Mouse (Mus musculus): ENCODE measurements around the gene Ppp4r3b. TPM values are rescaled to one million over a fixed set of nuclear protein-coding genes. Genes with fewer than 3 reads are reported as not detected.

The Ppp4r3b gene
- polyA plus RNA-seq, 1 experiment from 2014 or later: 105 TPM

- 5% methylated on average over 13 of the region's 13 CpGs for WGBS
- Histone ChIP-seq H3K4me2 (peak overlapping the region; percentile 59), H3K9ac (ENCODE audit: low read length) (peak overlapping the region; percentile 99), H3K27ac (ENCODE audit: low read depth, low read length) (peak overlapping the region; percentile 93), H3K4me3 (ENCODE audit: low read depth, low read length) (peak overlapping the region; percentile 89), H3K27me3 (ENCODE audit: control insufficient read depth, insufficient read depth, low read length) (no peaks in the 10 kb centered on the region), H3K4me1 (ENCODE audit: control insufficient read depth, insufficient read depth, low read length) (peaks cover 14% of the 10 kb centered on the region), H3K36me3 (ENCODE audit: control insufficient read depth, insufficient read depth, low read length) (no peaks in the 10 kb centered on the region), H3K9me3 (ENCODE audit: control insufficient read depth, low read length) (no peaks in the 10 kb centered on the region)
- ATAC-seq (ENCODE audit: low FRiP score) (no peak; the same call in 1 of the 2 replicates), DNase-seq (ENCODE audit: low spot score, missing footprints) (peak; percentile 89)
These were observed 1.2 kb downstream of the Ppp4r3b start for GRCm38 (mm10) chr11:29173706-29174436.

- H3K27me3 ChIP-seq (ENCODE audit: control insufficient read depth, insufficient read depth, low read length): no peaks in the 10 kb centered on the region
- DNase-seq (ENCODE audit: low spot score, missing footprints) (peak; percentile 51), ATAC-seq (ENCODE audit: low FRiP score) (no peak)
- H3K4me3 ChIP-seq (ENCODE audit: low read depth, low read length): no peak overlapping the region
- H3K4me2 ChIP-seq: no peak overlapping the region
- H3K27ac ChIP-seq (ENCODE audit: low read depth, low read length): no peak overlapping the region
- H3K9me3 ChIP-seq (ENCODE audit: control insufficient read depth, low read length): no peaks in the 10 kb centered on the region
- WGBS: 85% methylated on average over 1 of the region's 1 CpGs
- H3K9ac ChIP-seq (ENCODE audit: low read length): no peak overlapping the region
- H3K4me1 ChIP-seq (ENCODE audit: control insufficient read depth, insufficient read depth, low read length): no peaks in the 10 kb centered on the region
- no peaks in the 10 kb centered on the region for H3K36me3 ChIP-seq (ENCODE audit: control insufficient read depth, insufficient read depth, low read length)
These were observed 6.6 kb downstream of the Ppp4r3b start for GRCm38 (mm10) chr11:29179319-29179718.

GRCm38 (mm10) chr11:29180657-29181056, 8.0 kb downstream of the Ppp4r3b start:
- DNase-seq (ENCODE audit: low spot score, missing footprints) (peak; percentile 37), ATAC-seq (ENCODE audit: low FRiP score) (no peak)
- WGBS: 93% methylated on average over 3 of the region's 3 CpGs
- H3K36me3 ChIP-seq (ENCODE audit: control insufficient read depth, insufficient read depth, low read length): peaks cover 3% of the 10 kb centered on the region; the same call in 1 of the 2 replicates
- no peaks in the 10 kb centered on the region for H3K27me3 ChIP-seq (ENCODE audit: control insufficient read depth, insufficient read depth, low read length)
- H3K4me2 ChIP-seq: no peak overlapping the region
- H3K27ac ChIP-seq (ENCODE audit: low read depth, low read length): no peak overlapping the region
- no peaks in the 10 kb centered on the region for H3K9me3 ChIP-seq (ENCODE audit: control insufficient read depth, low read length)
- no peaks in the 10 kb centered on the region for H3K4me1 ChIP-seq (ENCODE audit: control insufficient read depth, insufficient read depth, low read length)
- H3K9ac ChIP-seq (ENCODE audit: low read length): no peak overlapping the region
- no peak overlapping the region for H3K4me3 ChIP-seq (ENCODE audit: low read depth, low read length)

GRCm38 (mm10) chr11:29181751-29182150, 9.1 kb downstream of the Ppp4r3b start:
- 94% methylated on average over 5 of the region's 5 CpGs for WGBS
- no peak for ATAC-seq (ENCODE audit: low FRiP score)

GRCm38 (mm10) chr11:29188981-29189380, 16.3 kb downstream of the Ppp4r3b start:
- Histone ChIP-seq H3K4me3 (ENCODE audit: low read depth, low read length) (no peak overlapping the region), H3K4me1 (ENCODE audit: control insufficient read depth, insufficient read depth, low read length) (no peaks in the 10 kb centered on the region), H3K27ac (ENCODE audit: low read depth, low read length) (no peak overlapping the region), H3K27me3 (ENCODE audit: control insufficient read depth, insufficient read depth, low read length) (no peaks in the 10 kb centered on the region), H3K9me3 (ENCODE audit: control insufficient read depth, low read length) (no peaks in the 10 kb centered on the region), H3K9ac (ENCODE audit: low read length) (no peak overlapping the region), H3K4me2 (no peak overlapping the region), H3K36me3 (ENCODE audit: control insufficient read depth, insufficient read depth, low read length) (peaks cover 5% of the 10 kb centered on the region)
- 92% methylated on average over 2 of the region's 2 CpGs for WGBS
- DNase-seq (ENCODE audit: low spot score, missing footprints) (no peak), ATAC-seq (ENCODE audit: low FRiP score) (no peak)

More at GRCm38 (mm10) chr11:29181751-29182150, 9.1 kb downstream of the Ppp4r3b start:
- no peaks in the 10 kb centered on the region for H3K9me3 ChIP-seq (ENCODE audit: control insufficient read depth, low read length)
- H3K27me3 ChIP-seq (ENCODE audit: control insufficient read depth, insufficient read depth, low read length): no peaks in the 10 kb centered on the region
- no peak overlapping the region for H3K4me2 ChIP-seq
- no peak overlapping the region for H3K27ac ChIP-seq (ENCODE audit: low read depth, low read length)
- no peaks in the 10 kb centered on the region for H3K4me1 ChIP-seq (ENCODE audit: control insufficient read depth, insufficient read depth, low read length)
- H3K9ac ChIP-seq (ENCODE audit: low read length): no peak overlapping the region
- no peak for DNase-seq (ENCODE audit: low spot score, missing footprints)
- no peak overlapping the region for H3K4me3 ChIP-seq (ENCODE audit: low read depth, low read length)
- peaks cover 3% of the 10 kb centered on the region; the same call in 1 of the 2 replicates for H3K36me3 ChIP-seq (ENCODE audit: control insufficient read depth, insufficient read depth, low read length)

GRCm38 (mm10) chr11:29203653-29204052, 31.0 kb downstream of the Ppp4r3b start:
- H3K4me3 ChIP-seq (ENCODE audit: low read depth, low read length): no peak overlapping the region
- no peaks in the 10 kb centered on the region for H3K9me3 ChIP-seq (ENCODE audit: control insufficient read depth, low read length)
- peaks cover 3% of the 10 kb centered on the region; the same call in 1 of the 2 replicates for H3K36me3 ChIP-seq (ENCODE audit: control insufficient read depth, insufficient read depth, low read length)
- DNase-seq (ENCODE audit: low spot score, missing footprints) (no peak), ATAC-seq (ENCODE audit: low FRiP score) (no peak)
- H3K27me3 ChIP-seq (ENCODE audit: control insufficient read depth, insufficient read depth, low read length): no peaks in the 10 kb centered on the region
- H3K9ac ChIP-seq (ENCODE audit: low read length): no peak overlapping the region
- H3K4me2 ChIP-seq: no peak overlapping the region
- no peaks in the 10 kb centered on the region for H3K4me1 ChIP-seq (ENCODE audit: control insufficient read depth, insufficient read depth, low read length)
- no peak overlapping the region for H3K27ac ChIP-seq (ENCODE audit: low read depth, low read length)
- WGBS: 85% methylated on average over 5 of the region's 5 CpGs

- H3K9me3 ChIP-seq (ENCODE audit: control insufficient read depth, low read length): no peaks in the 10 kb centered on the region
- no peak overlapping the region for H3K4me3 ChIP-seq (ENCODE audit: low read depth, low read length)
- no peaks in the 10 kb centered on the region for H3K27me3 ChIP-seq (ENCODE audit: control insufficient read depth, insufficient read depth, low read length)
- 95% methylated on average over 2 of the region's 2 CpGs for WGBS
- H3K27ac ChIP-seq (ENCODE audit: low read depth, low read length): no peak overlapping the region
- peaks cover 6% of the 10 kb centered on the region; the same call in 1 of the 2 replicates for H3K36me3 ChIP-seq (ENCODE audit: control insufficient read depth, insufficient read depth, low read length)
- H3K9ac ChIP-seq (ENCODE audit: low read length): no peak overlapping the region
- no peaks in the 10 kb centered on the region for H3K4me1 ChIP-seq (ENCODE audit: control insufficient read depth, insufficient read depth, low read length)
- no peak overlapping the region for H3K4me2 ChIP-seq
- no peak for ATAC-seq (ENCODE audit: low FRiP score)
- DNase-seq (ENCODE audit: low spot score, missing footprints): no peak
These were observed 37.1 kb downstream of the Ppp4r3b start for GRCm38 (mm10) chr11:29209774-29210173.

GRCm38 (mm10) chr11:29216196-29216595, 43.5 kb downstream of the Ppp4r3b start:
- H3K9me3 ChIP-seq (ENCODE audit: control insufficient read depth, low read length): no peaks in the 10 kb centered on the region
- no peak overlapping the region for H3K27ac ChIP-seq (ENCODE audit: low read depth, low read length)
- ATAC-seq (ENCODE audit: low FRiP score): no peak
- H3K4me3 ChIP-seq (ENCODE audit: low read depth, low read length): no peak overlapping the region
- H3K36me3 ChIP-seq (ENCODE audit: control insufficient read depth, insufficient read depth, low read length): peaks cover 11% of the 10 kb centered on the region
- no peaks in the 10 kb centered on the region for H3K4me1 ChIP-seq (ENCODE audit: control insufficient read depth, insufficient read depth, low read length)
- WGBS: 94% methylated on average over 2 of the region's 2 CpGs
- DNase-seq (ENCODE audit: low spot score, missing footprints): no peak
- H3K9ac ChIP-seq (ENCODE audit: low read length): no peak overlapping the region
- no peaks in the 10 kb centered on the region for H3K27me3 ChIP-seq (ENCODE audit: control insufficient read depth, insufficient read depth, low read length)
- no peak overlapping the region for H3K4me2 ChIP-seq

- Histone ChIP-seq H3K4me2 (no peak overlapping the region), H3K4me3 (ENCODE audit: low read depth, low read length) (no peak overlapping the region), H3K36me3 (ENCODE audit: control insufficient read depth, insufficient read depth, low read length) (peaks cover 17% of the 10 kb centered on the region), H3K27me3 (ENCODE audit: control insufficient read depth, insufficient read depth, low read length) (no peaks in the 10 kb centered on the region), H3K9me3 (ENCODE audit: control insufficient read depth, low read length) (no peaks in the 10 kb centered on the region), H3K27ac (ENCODE audit: low read depth, low read length) (no peak overlapping the region), H3K4me1 (ENCODE audit: control insufficient read depth, insufficient read depth, low read length) (no peaks in the 10 kb centered on the region), H3K9ac (ENCODE audit: low read length) (no peak overlapping the region)
- DNase-seq (ENCODE audit: low spot score, missing footprints) (no peak), ATAC-seq (ENCODE audit: low FRiP score) (no peak)
These were observed 46.4 kb downstream of the Ppp4r3b start for GRCm38 (mm10) chr11:29219055-29219454.
